Mouse (Mus musculus): ENCODE results near the gene Sugp1.

DNA sequence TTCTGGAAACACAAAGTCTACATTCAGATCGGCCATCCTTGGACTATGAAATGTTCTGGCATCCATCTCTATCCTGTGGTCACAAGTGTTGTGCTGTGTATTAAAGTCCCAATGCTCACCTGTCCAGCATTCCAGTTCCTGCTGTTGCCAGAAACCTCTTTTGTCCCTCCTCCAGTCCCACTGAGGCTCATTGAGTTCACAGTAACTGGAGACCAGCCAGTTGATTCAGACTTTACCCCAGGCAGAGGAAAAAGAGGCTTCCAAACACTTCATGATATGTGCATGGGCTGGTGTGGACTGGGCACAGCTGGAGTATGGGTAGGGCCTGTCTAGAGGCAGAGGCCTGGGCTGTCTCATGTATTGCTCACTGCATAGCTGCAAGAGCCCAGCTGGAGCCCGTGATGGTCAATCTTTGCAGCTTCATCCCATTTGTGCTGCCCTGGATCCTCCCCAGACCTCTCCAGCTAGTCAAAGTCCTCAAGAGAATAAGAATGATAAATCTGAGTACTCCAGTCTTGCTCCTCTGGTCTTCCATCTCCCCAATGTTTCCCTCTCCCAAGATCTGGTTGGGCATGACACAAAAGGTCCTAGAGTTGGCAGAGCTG, 29.3 kb downstream of the Sugp1 start:
- TF ChIP-seq CTCF (IDR thresholded peaks at IDR 0.05; ENCODE audit: control insufficient read depth, insufficient read depth, insufficient replicate concordance, low read depth, low read length) (no peak), POLR2A (IDR thresholded peaks at IDR 0.05; ENCODE audit: control insufficient read depth, low read depth, low read length) (no peak)
